Mouse (Mus musculus): Measurements from ENCODE around the gene Sim2.

- no peak for TF ChIP-seq E2F4 (IDR thresholded peaks at IDR 0.05; ENCODE audit: insufficient read depth)
- no peak for TF ChIP-seq POLR2A (IDR thresholded peaks at IDR 0.05; ENCODE audit: insufficient read length, low read depth)
- TF ChIP-seq USF1 (IDR thresholded peaks at IDR 0.05; ENCODE audit: low read depth) = no peak
- no peak for TF ChIP-seq TCF12 (IDR thresholded peaks at IDR 0.05; ENCODE audit: insufficient read depth, poor library complexity, severe bottlenecking)
Measured at GRCm38 (mm10) chr16:94093151-94093863, 8.6 kb downstream of the Sim2 start.

Measured in myocyte (in vitro differentiated cells).